Mouse (Mus musculus) kidney, adult 2 months (tissue): ENCODE data around the gene Tmbim7. TPM values are rescaled to one million over a fixed set of nuclear protein-coding genes. Genes with fewer than 3 reads are reported as not detected.
"Not testable (repeated sequence)": the region's sequence is repeated elsewhere in the genome, so short reads cannot be mapped to it uniquely, and the experiment has no call there.

ENCODE experiments used
- DNase-seq: peaks from one replicate; pipeline ENCODE4 v3.0.0; 2021
- H3K27ac ChIP-seq: fragments of 200-500 bp; 2 replicates; pipeline ENCODE4 v1.5.1; 2012; ENCODE audit warnings: low read depth, low read length, control low read depth, inconsistent platforms; ENCODE audit not compliant: insufficient read depth
- H3K27me3 ChIP-seq: fragments of 200-500 bp; replicated peaks from 2 replicates; pipeline ENCODE4 v1.6.1; 2012; ENCODE audit warnings: mild to moderate bottlenecking, moderate library complexity, low read length, inconsistent platforms; ENCODE audit not compliant: control insufficient read depth, insufficient read depth
- H3K36me3 ChIP-seq: fragments of 200-500 bp; 2 replicates; pipeline ENCODE4 v1.6.1; 2012; ENCODE audit warnings: mild to moderate bottlenecking, moderate library complexity, low read length, inconsistent platforms; ENCODE audit not compliant: control insufficient read depth, insufficient read depth
- H3K4me1 ChIP-seq: fragments of 200-500 bp; 2 replicates; pipeline ENCODE4 v1.6.1; 2011; ENCODE audit warnings: low read length; ENCODE audit not compliant: control insufficient read depth, insufficient read depth
- H3K4me3 ChIP-seq: fragments of 200-500 bp; 2 replicates; pipeline ENCODE4 v1.5.1; 2011; ENCODE audit warnings: mild to moderate bottlenecking, low read depth, low read length, control low read depth; ENCODE audit not compliant: insufficient read depth
- CTCF ChIP-seq: fragments of 200-500 bp; conservative IDR thresholded peaks from 2 replicates; pipeline ENCODE4 v1.5.1; 2011; ENCODE audit warnings: low read depth, mild to moderate bottlenecking, control low read depth, low read length, moderate library complexity, mixed read lengths; ENCODE audit not compliant: insufficient read depth, insufficient read length
- POLR2A ChIP-seq: fragments of 200-500 bp; IDR thresholded peaks from one replicate; pipeline ENCODE4 v1.6.1; 2011; ENCODE audit warnings: low read depth, low read length, control low read depth
- WGBS: fragments of 180-500 bp; shearing (Covaris S2); methylation state at CpG from one replicate; pipeline ENCODE4 v1.1.7; 2018; 5-methylcytosine and 5-hydroxymethylcytosine counted together
- polyA plus RNA-seq: library from polyadenylated mRNA; depleted of rRNA; stranded (reverse); fragments of >200 nt; gene quantifications from 2 replicates; pipeline ENCODE4 v1.2.3, GENCODE M21; 2012; rRNA removed

Gene Tmbim7
- polyA plus RNA-seq = not detected in 2 replicates

DNA sequence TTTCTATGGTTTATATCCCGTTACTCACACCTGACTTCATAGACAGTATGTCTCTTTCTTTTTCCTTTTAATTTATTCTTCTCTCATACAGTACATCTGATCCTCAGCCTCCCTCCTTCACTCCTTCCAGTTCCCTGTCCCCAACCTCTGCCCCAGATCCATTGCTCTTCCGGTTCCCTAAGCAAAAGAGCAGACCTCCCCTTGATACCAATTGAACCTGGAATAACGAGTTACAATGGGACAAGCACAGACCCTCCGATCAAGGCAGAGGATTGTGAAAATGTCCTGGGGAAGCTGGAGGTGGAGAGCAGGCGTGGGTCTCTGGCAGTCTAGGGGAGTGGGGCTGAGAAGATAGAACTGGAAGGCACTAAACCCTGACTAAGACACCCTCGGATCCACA is at the start of gene Tmbim7:
Gene Tmbim7 (plus strand): TSS at position 301 of the 400 bp plus-strand sequence.
- no peak for DNase-seq
- no peaks in the 10 kb centered on the region for H3K27me3 ChIP-seq
- H3K36me3 ChIP-seq = no peaks in the 10 kb centered on the region
- TF ChIP-seq CTCF = no peak
- H3K4me3 ChIP-seq = no peak within 1 kb of the TSS
- no peak within 1 kb of the TSS for H3K27ac ChIP-seq
- peaks cover 5% of the 10 kb centered on the region; the same call in 1 of the 2 replicates for H3K4me1 ChIP-seq
- WGBS = 82% methylated on average over 6 of the region's 6 CpGs

DNA sequence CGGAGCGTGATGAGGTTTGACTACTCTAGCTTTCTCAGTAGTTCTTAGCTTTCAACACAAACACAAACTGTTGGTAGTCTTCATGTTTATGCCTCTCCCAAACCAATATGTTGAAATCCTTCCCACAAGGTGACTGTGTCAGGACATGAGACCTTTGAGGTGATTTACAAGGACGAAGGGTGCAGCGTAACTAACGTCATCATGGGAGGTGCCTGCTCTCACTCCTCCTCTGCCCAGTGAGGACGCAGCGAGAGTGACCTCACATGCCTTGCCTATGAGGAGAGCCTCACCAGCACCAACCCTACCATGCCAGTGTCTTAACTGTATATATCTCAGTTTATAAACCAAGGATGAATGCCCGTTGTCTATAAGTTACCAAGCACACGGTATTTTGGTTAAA is 43.9 kb upstream of the Tmbim7 start:
- DNase-seq = no peak
- Histone ChIP-seq H3K27ac (no peak overlapping the region), H3K4me1 (no peaks in the 10 kb centered on the region), H3K36me3 (no peaks in the 10 kb centered on the region; the same call in 1 of the 2 replicates), H3K4me3 (no peak overlapping the region), H3K27me3 (no peaks in the 10 kb centered on the region)
- no peak for TF ChIP-seq CTCF
- no peak for TF ChIP-seq POLR2A
- WGBS = 93% methylated on average over 9 of the region's 9 CpGs

DNA sequence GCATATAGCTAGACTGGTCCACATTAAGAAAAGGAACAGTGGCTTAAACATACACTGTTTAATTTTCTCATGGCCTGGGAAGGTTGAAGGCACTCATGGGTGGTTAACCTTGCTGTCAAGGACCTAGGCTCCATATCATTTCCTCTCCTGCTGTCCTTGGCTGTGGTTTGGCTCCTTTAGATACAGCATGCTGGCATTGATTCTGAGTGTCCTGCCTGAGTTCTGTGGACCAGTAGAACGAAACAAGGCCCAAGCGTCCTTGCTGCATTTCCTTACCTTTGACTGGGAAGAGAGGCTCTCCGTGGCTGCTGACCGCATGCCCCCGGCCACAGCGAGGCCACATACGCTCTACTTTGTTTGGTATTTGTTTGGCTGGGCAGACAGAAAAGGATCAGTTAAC is 41.7 kb upstream of the Tmbim7 start:
- no peak for DNase-seq
- H3K27me3 ChIP-seq = no peaks in the 10 kb centered on the region
- H3K36me3 ChIP-seq = no peaks in the 10 kb centered on the region; the same call in 1 of the 2 replicates
- WGBS = 97% methylated on average over 7 of the region's 7 CpGs
- TF ChIP-seq POLR2A (no peak), CTCF (no peak)
- no peak overlapping the region for H3K4me3 ChIP-seq
- no peak overlapping the region for H3K27ac ChIP-seq
- H3K4me1 ChIP-seq = no peaks in the 10 kb centered on the region

DNA sequence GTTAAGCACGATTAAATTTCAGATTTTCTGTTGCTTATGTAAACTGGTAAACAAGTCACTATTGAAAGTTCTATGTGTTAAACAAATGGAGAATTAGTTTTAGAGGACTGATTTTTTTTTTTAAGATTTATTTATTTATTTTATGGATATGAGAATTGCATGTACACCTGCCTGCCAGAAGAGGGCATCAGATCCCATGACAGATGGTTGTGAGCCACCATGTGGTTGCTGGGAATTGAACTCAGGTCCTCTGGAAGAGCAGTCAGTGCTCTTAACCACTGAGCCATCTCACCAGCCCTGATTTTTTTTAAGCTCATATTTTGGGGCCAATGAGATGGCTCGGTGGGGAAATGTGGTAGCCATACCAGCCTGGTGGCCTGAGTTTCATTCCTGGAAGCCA is 39.1 kb upstream of the Tmbim7 start:
- H3K27me3 ChIP-seq, H3K27ac ChIP-seq, H3K4me1 ChIP-seq, DNase-seq, H3K4me3 ChIP-seq, H3K36me3 ChIP-seq: not testable (repeated sequence)
- WGBS = 92% methylated on average over 2 of the region's 2 CpGs

DNA sequence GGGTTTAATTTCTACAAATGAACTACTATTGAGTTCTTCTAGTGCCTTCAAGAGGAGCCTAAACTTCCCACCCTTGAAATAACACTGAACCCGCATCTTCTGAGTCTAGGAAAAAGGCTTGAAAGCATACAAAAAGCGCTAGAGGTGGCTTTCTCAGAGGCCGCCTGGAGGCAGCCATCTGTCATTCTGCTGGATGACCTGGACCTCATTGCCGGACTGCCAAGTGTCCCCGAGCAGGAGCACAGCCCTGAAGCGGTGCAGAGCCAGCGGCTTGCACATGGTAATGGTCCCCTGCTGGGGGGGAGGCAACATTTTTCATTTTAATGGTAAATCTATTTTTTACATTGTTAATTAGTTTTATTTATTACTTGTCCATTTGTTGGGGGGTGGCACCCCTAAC is 30.5 kb upstream of the Tmbim7 start:
- no peaks in the 10 kb centered on the region; the same call in 1 of the 2 replicates for H3K36me3 ChIP-seq
- WGBS = 89% methylated on average over 7 of the region's 7 CpGs
- no peak overlapping the region for H3K4me3 ChIP-seq
- no peaks in the 10 kb centered on the region for H3K27me3 ChIP-seq
- DNase-seq = no peak
- no peaks in the 10 kb centered on the region for H3K4me1 ChIP-seq
- TF ChIP-seq CTCF (no peak), POLR2A (no peak)
- H3K27ac ChIP-seq = no peak overlapping the region

DNA sequence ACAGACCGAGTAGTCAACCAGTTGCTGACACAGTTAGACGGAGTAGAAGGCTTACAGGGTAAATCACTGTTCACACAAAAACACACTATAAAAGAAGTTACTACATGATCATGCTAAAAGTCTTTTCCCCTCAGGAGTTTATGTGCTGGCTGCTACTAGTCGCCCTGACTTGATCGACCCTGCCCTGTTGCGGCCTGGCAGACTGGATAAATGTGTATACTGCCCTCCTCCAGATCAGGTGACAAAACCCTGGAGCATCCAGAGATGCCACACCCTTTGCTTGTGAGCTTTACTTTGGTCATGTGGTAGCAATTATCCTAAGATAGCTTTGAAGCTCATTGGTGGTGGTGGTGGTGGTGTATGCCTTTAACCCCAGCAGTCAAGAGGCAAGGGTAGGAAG is 20.9 kb upstream of the Tmbim7 start:
- no peaks in the 10 kb centered on the region for H3K4me1 ChIP-seq
- TF ChIP-seq POLR2A = no peak
- TF ChIP-seq CTCF = no peak

DNA sequence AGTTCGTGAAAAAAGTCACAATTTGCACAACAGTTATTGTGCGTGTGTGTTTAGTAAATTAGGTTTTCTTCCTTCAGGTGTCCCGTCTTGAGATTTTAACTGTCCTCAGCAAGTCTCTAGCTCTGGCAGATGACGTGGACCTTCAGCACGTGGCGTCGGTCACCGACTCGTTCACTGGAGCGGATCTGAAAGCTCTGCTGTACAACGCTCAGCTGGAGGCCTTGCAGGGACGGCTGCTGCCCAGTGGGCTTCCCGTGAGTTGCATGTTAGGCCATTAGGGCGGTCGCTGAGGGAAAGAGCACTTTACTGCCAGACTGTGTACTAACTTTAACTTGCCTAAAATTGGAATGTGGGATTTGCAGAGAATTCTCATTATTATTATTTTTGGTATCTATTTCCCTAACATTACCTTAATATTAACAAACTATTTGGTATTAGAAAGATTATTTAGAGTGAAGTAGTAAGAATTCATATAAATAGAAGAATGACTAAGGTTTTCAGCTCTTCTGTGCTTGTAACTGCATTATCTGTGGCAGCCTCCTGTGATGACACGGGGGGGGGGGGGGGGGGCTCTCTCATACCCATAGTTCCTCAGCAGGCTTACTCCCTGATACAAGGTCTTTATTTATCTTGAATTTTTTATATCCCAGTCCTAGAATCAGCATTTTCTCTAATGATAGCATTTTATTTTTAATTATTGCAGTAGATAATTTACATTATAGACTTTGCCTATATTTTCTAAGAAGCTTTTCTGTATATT is 19.3 kb upstream of the Tmbim7 start:
- Histone ChIP-seq H3K27ac (no peak overlapping the region), H3K4me3 (no peak overlapping the region), H3K27me3 (no peaks in the 10 kb centered on the region), H3K4me1 (no peaks in the 10 kb centered on the region), H3K36me3 (peaks cover 2% of the 10 kb centered on the region; the same call in 1 of the 2 replicates)
- WGBS = 45% methylated on average over 16 of the region's 16 CpGs
- peak; percentile 49 for DNase-seq
- TF ChIP-seq CTCF (no peak), POLR2A (no peak)

More for the DNA sequence above, 20.9 kb upstream of the Tmbim7 start:
- no peak for DNase-seq
- Histone ChIP-seq H3K4me3 (no peak overlapping the region), H3K36me3 (no peaks in the 10 kb centered on the region; the same call in 1 of the 2 replicates), H3K27ac (no peak overlapping the region), H3K27me3 (no peaks in the 10 kb centered on the region)
- WGBS = 91% methylated on average over 5 of the region's 5 CpGs
